Mouse (Mus musculus) liver, embryonic 15.5 days (tissue): ENCODE results near the gene Lrrc19. TPM values are rescaled to one million over a fixed set of nuclear protein-coding genes. Genes with fewer than 3 reads are reported as not detected.
"Not testable (repeated sequence)": the region's sequence is repeated elsewhere in the genome, so short reads cannot be mapped to it uniquely, and the experiment has no call there.

Source experiments
- ATAC-seq: fragments of 200-750 bp; cut with Nextera tagmentation; 2 replicates; pipeline ENCODE4 v1.8.0; 2017; ENCODE audit warnings: moderate number of reproducible peaks, mild to moderate bottlenecking, moderate library complexity; ENCODE audit not compliant: insufficient read depth
- H3K27ac ChIP-seq: fragments of 300-500 bp; sonication (generic); replicated peaks from 2 replicates; pipeline ENCODE4 v1.5.1; 2015; ENCODE audit warnings: mild to moderate bottlenecking, inconsistent platforms
- H3K27me3 ChIP-seq: fragments of 300-500 bp; sonication (generic); 2 replicates; pipeline ENCODE4 v1.6.1; 2015; ENCODE audit warnings: mild to moderate bottlenecking, inconsistent platforms
- H3K36me3 ChIP-seq: fragments of 300-500 bp; sonication (generic); replicated peaks from 2 replicates; pipeline ENCODE4 v1.6.1; 2015; ENCODE audit warnings: moderate library complexity, mild to moderate bottlenecking, inconsistent platforms
- H3K4me1 ChIP-seq: fragments of 300-500 bp; sonication (generic); replicated peaks from 2 replicates; pipeline ENCODE4 v1.6.1; 2015; ENCODE audit warnings: inconsistent platforms
- H3K4me2 ChIP-seq: fragments of 300-500 bp; sonication (generic); 2 replicates; pipeline ENCODE4 v1.6.1; 2015; ENCODE audit warnings: moderate library complexity, mild to moderate bottlenecking, inconsistent platforms
- H3K4me3 ChIP-seq: fragments of 300-500 bp; sonication (generic); replicated peaks from 2 replicates; pipeline ENCODE4 v1.5.1; 2015; ENCODE audit warnings: mild to moderate bottlenecking, inconsistent platforms
- H3K9ac ChIP-seq: fragments of 300-500 bp; sonication (generic); 2 replicates; pipeline ENCODE4 v1.6.1; 2015; ENCODE audit warnings: moderate library complexity, mild to moderate bottlenecking, inconsistent platforms
- H3K9me3 ChIP-seq: fragments of 300-500 bp; sonication (generic); replicated peaks from 2 replicates; pipeline ENCODE4 v1.6.1; 2016; ENCODE audit warnings: inconsistent platforms
- WGBS: fragments of 180-500 bp; shearing (Covaris S2); methylation state at CpG from one replicate; pipeline ENCODE4 v1.1.7; 2015; ENCODE audit warnings: mixed read lengths; ENCODE audit not compliant: insufficient replicate concordance; 5-methylcytosine and 5-hydroxymethylcytosine counted together
- polyA plus RNA-seq: library from polyadenylated mRNA; unstranded; fragments of >200 nt; fragmentation: Nextera tagmentation; extraction: Ambion mirVana; gene quantifications from 2 replicates; pipeline ENCODE4 v1.2.1, GENCODE M21; 2015

Gene Lrrc19
- polyA plus RNA-seq, result 0.03 and 0.07 TPM in 2 replicates

DNA sequence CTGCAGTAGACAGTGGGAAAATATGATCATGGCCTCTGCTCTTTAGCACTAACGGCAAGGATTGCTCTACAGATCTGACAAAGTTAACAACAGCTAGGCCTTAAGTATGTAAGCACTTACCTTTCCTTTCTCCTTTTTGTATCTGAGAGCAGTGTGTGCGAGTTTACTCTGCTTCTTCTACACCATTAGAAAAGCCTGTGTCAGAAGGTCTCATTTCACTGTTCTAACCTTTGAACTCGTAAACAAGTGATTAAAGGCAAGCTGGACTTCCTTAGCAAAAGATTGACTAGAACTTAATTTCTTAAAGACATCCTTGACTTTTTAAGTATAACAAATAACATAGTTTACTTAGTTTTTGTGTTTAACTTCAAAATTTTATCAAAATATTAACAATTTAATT is at the start of gene Lrrc19:
Lrrc19 (minus strand) TSS at position 225 of the 400 bp plus-strand sequence.
- 60% methylated on average over 3 of the region's 3 CpGs for WGBS
- Histone ChIP-seq H3K4me2 (no peak within 1 kb of the TSS), H3K4me1 (no peaks in the 10 kb centered on the region), H3K27ac (no peak within 1 kb of the TSS), H3K9me3 (no peaks in the 10 kb centered on the region), H3K27me3 (no peaks in the 10 kb centered on the region), H3K36me3 (no peaks in the 10 kb centered on the region), H3K4me3 (no peak within 1 kb of the TSS), H3K9ac (no peak within 1 kb of the TSS)
- ATAC-seq, result no peak

DNA sequence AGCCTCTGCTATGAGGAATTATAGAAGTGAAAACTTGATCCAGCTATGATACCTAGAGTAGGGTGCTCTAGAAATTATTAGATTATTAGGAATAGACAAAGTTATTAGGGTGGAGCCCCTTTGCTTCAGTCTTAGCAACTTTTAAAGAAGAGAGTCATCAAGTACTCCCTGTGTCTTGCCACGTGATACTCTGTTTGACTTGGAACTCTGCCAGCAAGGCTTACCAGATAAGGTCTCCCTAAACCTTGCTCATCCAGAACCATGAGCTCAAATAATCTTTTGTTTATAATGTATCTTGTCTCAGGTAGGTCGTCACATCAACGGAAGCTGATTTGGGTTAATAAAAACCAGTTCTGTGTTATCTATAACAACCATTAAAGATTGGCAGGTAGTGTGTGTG is 46.4 kb upstream of the Lrrc19 start:
- Histone ChIP-seq H3K4me1 (no peaks in the 10 kb centered on the region), H3K4me2 (no peak overlapping the region), H3K27ac (no peak overlapping the region), H3K4me3 (no peak overlapping the region), H3K27me3 (no peaks in the 10 kb centered on the region), H3K36me3 (no peaks in the 10 kb centered on the region), H3K9me3 (no peaks in the 10 kb centered on the region), H3K9ac (no peak overlapping the region)
- 44% methylated on average over 3 of the region's 3 CpGs for WGBS
- no peak for ATAC-seq

DNA sequence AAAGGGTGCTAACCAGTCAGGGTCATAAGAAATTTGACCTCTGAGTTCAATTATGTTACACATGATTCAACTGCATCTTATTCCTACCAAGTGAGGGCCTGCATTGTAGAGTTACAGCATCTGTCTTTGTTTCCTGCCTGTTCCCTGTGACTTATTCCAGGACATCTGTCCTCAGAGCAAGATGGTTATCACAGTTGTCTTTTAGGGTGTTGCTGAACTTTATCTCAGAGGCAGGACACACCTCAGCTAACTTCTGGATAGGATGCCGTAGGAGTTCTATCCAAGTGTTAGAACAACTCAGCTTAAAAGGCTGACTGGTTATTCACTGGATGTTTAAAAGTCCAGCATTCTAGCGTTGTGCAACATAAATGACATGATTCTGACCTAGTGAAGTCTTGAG is 42.2 kb upstream of the Lrrc19 start:
- Histone ChIP-seq H3K4me2 (no peak overlapping the region), H3K9ac (no peak overlapping the region), H3K9me3 (no peaks in the 10 kb centered on the region), H3K36me3 (no peaks in the 10 kb centered on the region), H3K4me3 (no peak overlapping the region), H3K27ac (no peak overlapping the region), H3K4me1 (no peaks in the 10 kb centered on the region), H3K27me3 (no peaks in the 10 kb centered on the region)
- WGBS, result 57% methylated on average over 2 of the region's 2 CpGs
- no peak for ATAC-seq

DNA sequence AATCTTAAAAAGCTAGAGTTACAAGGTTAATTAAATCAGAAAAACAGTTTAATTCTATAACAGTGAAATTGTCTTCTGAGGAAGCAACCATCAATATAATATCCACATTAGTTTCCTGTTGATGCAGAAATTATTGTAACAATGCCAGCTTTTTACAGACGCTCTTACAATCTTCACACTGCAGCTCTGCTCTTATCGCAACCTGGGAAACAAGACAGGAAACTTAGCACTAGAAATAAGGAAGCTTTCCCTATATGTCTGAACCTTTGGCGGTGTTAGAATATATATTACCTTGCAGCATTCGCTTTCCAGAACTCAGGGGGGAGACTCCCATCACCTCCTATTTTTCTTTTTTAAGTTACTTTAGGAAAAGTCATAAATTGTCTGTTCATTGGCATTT is 41.1 kb upstream of the Lrrc19 start:
- Histone ChIP-seq H3K4me2 (no peak overlapping the region), H3K9me3 (no peaks in the 10 kb centered on the region), H3K27ac (no peak overlapping the region), H3K27me3 (no peaks in the 10 kb centered on the region), H3K36me3 (no peaks in the 10 kb centered on the region), H3K4me3 (no peak overlapping the region), H3K4me1 (no peaks in the 10 kb centered on the region), H3K9ac (no peak overlapping the region)
- ATAC-seq, result no peak
- 23% methylated on average over 4 of the region's 4 CpGs for WGBS

DNA sequence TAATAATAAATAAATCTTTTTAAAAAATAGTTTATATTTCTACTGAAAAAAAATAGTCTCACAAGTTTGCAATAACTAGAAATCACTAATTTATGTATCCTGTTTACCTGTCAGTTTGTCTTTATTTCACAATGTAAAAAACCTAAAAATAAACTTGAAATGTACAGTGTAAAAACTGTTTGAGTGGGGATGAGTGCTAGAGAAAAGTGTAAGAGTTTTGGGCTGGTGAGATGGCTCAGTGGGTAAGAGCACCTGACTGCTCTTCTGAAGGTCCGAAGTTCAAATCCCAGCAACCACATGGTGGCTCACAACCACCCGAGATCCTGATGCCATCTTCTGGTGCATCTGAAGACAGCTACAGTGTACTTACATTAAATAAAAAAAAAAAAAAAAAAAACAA is 39.9 kb upstream of the Lrrc19 start:
- not testable (repeated sequence) for H3K27ac ChIP-seq, H3K9me3 ChIP-seq, H3K4me1 ChIP-seq, H3K27me3 ChIP-seq, ATAC-seq, H3K4me2 ChIP-seq, H3K9ac ChIP-seq, H3K36me3 ChIP-seq, H3K4me3 ChIP-seq
- WGBS, result 52% methylated on average over 2 of the region's 2 CpGs

DNA sequence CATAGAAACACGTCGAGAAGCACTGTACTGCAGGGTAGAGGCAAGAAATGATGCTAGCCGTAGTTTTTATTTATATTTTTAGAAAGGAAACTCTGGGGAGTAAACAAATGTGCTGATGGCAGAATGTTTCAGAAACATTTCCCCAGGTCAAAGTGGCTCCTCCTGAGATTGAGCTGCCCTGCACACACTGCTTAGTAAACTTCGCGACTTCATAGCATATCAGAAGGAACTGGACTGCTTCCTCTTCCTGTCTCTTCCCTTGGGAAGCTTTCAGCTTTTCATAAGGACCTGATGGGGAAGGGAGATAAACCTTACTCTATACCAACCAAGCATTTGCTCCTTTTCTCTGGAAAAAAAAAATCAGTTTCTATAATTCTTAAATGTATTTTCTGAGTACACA is 33.4 kb upstream of the Lrrc19 start:
- 40% methylated on average over 5 of the region's 5 CpGs for WGBS

DNA sequence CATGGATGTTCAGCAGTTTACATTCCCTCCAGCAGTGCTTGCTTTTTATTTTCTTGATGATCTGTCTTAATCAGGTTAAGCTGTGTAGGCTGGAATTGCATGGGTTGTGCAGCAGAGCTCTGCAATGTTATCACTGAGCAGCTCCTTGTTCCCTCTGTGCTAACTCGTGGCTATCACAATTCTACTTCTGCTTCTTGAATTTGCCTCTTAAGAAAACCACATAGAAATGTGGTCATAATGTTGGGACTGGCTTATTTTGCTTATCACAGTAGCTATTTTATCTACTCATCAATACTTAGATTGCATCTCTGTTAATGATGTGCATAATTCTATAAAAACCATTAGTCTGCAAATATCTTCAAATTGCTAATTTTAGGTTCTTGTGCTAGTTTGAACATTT is 32.1 kb upstream of the Lrrc19 start:
- H3K9ac ChIP-seq, result no peak overlapping the region
- no peaks in the 10 kb centered on the region for H3K27me3 ChIP-seq
- H3K4me2 ChIP-seq, result no peak overlapping the region
- ATAC-seq, result no peak
- no peaks in the 10 kb centered on the region for H3K36me3 ChIP-seq
- 18% methylated on average over 1 of the region's 1 CpGs for WGBS
- H3K4me3 ChIP-seq, result no peak overlapping the region
- H3K4me1 ChIP-seq, result no peaks in the 10 kb centered on the region
- no peaks in the 10 kb centered on the region for H3K9me3 ChIP-seq
- H3K27ac ChIP-seq, result no peak overlapping the region

More for the DNA sequence above, 33.4 kb upstream of the Lrrc19 start:
- Histone ChIP-seq H3K4me2 (no peak overlapping the region), H3K9me3 (no peaks in the 10 kb centered on the region), H3K36me3 (no peaks in the 10 kb centered on the region), H3K4me3 (no peak overlapping the region), H3K27ac (no peak overlapping the region), H3K4me1 (no peaks in the 10 kb centered on the region), H3K27me3 (no peaks in the 10 kb centered on the region), H3K9ac (no peak overlapping the region)
- no peak for ATAC-seq

DNA sequence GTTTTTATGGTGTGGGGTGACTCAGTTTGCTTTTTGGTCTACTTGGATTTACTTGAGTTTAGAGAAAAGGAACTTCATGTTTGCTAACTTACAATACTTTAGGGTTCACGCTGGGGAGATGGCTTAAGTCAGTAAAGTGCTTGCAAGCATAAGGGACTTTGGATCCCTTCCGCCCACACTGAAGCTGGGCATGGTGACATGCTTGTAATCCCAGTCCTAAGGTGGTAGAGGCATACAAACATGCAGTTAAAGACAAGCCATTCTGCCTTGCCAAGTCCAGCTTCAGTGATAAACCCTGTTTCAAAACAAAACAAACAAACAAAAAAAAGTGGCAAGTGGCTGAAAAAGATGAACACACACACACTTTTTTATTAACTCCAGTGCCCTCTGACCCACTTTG is 31.2 kb upstream of the Lrrc19 start:
- H3K27ac ChIP-seq, result no peak overlapping the region
- no peaks in the 10 kb centered on the region for H3K27me3 ChIP-seq
- H3K4me3 ChIP-seq, result no peak overlapping the region
- H3K36me3 ChIP-seq, result no peaks in the 10 kb centered on the region
- ATAC-seq, result no peak
- WGBS, result 58% methylated on average over 2 of the region's 2 CpGs
- H3K4me1 ChIP-seq, result no peaks in the 10 kb centered on the region
- H3K9me3 ChIP-seq, result no peaks in the 10 kb centered on the region
- no peak overlapping the region for H3K9ac ChIP-seq
- no peak overlapping the region for H3K4me2 ChIP-seq

DNA sequence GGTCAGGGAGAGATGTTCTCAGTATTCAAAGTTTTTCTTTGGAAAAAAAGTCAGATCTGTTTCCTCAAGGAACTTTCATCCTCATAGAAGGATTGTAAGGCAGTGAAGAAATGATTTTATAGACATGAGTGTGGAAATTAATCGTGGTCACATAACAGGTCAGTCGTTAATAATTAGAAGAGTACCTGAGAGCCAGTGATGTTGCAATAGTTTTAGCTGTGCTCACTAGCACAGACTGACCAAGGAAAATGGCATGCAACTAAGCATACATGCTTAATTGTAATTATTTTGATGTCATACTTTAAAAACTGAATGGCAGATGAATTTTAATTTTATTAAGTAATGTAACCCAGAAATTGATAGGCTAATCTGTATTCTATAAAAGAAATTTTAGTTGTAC is 30.7 kb upstream of the Lrrc19 start:
- H3K9ac ChIP-seq, result no peak overlapping the region
- no peaks in the 10 kb centered on the region for H3K36me3 ChIP-seq
- no peak overlapping the region for H3K4me2 ChIP-seq
- H3K9me3 ChIP-seq, result no peaks in the 10 kb centered on the region
- ATAC-seq, result no peak
- no peak overlapping the region for H3K4me3 ChIP-seq
- no peak overlapping the region for H3K27ac ChIP-seq
- 54% methylated on average over 2 of the region's 2 CpGs for WGBS
- H3K4me1 ChIP-seq, result no peaks in the 10 kb centered on the region
- H3K27me3 ChIP-seq, result no peaks in the 10 kb centered on the region

DNA sequence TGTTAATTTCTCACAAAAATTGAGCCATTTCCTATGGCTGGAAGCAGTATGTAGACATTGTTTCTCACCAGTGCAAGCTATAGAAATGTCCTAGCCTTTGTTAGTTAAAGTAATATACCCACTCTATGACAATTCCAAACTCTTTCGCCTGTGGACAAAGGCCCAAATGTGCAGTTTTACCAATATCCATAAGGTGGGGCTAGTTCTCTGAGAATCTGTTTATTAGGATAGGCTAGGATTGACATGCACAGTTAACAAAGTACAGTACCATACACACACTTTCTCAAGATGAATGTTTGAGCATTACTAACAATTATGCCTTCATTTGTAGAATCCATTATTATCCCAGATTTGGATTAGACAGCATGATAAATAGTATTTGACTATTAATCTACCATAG is 19.8 kb upstream of the Lrrc19 start:
- no peak overlapping the region for H3K4me3 ChIP-seq
- no peak overlapping the region for H3K27ac ChIP-seq
- H3K27me3 ChIP-seq, result no peaks in the 10 kb centered on the region
- H3K4me1 ChIP-seq, result no peaks in the 10 kb centered on the region
- H3K36me3 ChIP-seq, result no peaks in the 10 kb centered on the region
- H3K9ac ChIP-seq, result no peak overlapping the region
- WGBS, result 20% methylated on average over 1 of the region's 1 CpGs
- ATAC-seq, result no peak
- no peak overlapping the region for H3K4me2 ChIP-seq
- no peaks in the 10 kb centered on the region for H3K9me3 ChIP-seq

DNA sequence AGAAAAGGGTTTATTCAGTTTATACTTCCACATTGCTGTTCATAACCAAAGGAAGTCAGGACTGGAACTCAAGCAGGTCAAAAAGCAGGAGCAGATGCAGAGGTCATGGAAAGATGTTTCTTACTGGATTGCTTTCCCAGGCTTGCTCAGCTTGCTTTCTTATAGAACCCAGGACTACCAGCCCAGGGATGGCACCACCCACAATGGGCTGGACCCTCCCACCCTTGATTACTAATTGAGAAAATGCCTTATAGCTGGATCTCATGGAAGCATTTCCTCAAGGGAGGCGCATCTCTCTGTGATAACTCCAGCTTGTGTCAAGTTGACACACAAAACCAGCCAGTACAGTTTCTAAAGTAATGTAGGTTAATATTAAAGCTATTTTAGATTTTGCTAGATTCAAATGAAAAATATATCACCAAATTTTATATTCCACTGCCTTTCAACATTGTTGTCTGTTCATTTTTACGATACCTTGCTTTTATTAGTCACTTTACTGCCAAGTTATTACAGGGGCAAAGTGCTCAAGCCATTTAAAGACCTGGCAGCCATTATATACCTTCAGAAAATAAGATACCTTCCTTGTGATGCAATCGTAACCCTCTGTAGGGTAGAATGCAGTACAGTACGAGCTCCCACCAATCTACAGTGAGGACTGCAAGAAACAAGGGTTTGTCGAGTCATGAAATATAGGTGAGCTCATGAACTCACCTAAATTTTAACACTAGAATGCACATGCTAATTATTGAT is 657 bp upstream of the Lrrc19 start:
- not testable (repeated sequence) for H3K4me3 ChIP-seq, H3K27me3 ChIP-seq, H3K9me3 ChIP-seq, H3K4me1 ChIP-seq, H3K9ac ChIP-seq, H3K4me2 ChIP-seq, ATAC-seq, H3K27ac ChIP-seq, H3K36me3 ChIP-seq
- 69% methylated on average over 5 of the region's 5 CpGs for WGBS

DNA sequence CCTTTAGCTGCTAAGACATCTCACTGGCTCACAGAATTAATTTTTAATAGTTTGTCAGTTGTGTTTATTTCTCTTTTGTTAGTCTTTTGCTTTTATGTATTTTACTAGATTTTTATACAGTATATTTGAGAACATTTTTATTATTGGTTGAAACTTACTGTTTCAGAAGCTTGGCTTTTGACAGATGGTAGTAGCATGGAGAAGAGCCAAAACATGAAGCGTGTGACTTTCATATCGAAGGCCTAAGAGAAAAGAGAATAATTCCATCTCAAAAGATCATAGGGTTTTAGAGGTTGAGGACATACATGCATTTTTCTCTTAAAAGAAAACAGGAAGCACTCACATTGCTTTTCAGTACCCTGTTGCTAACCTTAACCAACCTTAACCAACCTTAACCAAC is 6.8 kb downstream of the Lrrc19 start:
- Histone ChIP-seq H3K27me3 (no peaks in the 10 kb centered on the region), H3K4me2 (no peak overlapping the region), H3K9ac (no peak overlapping the region), H3K4me3 (no peak overlapping the region), H3K9me3 (no peaks in the 10 kb centered on the region), H3K4me1 (no peaks in the 10 kb centered on the region), H3K27ac (no peak overlapping the region), H3K36me3 (no peaks in the 10 kb centered on the region)
- 75% methylated on average over 2 of the region's 2 CpGs for WGBS
- no peak for ATAC-seq
